Mouse (Mus musculus): Measurements from ENCODE around the gene Akr1c6. TPM values are rescaled to one million over a fixed set of nuclear protein-coding genes. Genes with fewer than 3 reads are reported as not detected.

The Akr1c6 gene
- polyA plus RNA-seq, 1 experiment from 2014 or later = 0.23 TPM

GRCm38 (mm10) chr13:4429034-4429433 is 5.1 kb upstream of the Akr1c6 start:
- no peaks in the 10 kb centered on the region for H3K9me3 ChIP-seq (ENCODE audit: control insufficient read depth, low read length)
- no peak overlapping the region for H3K4me2 ChIP-seq (ENCODE audit: low read depth, low read length)
- H3K9ac ChIP-seq (ENCODE audit: low read depth, low read length) = no peak overlapping the region
- ATAC-seq = peak; percentile 97
- H3K36me3 ChIP-seq (ENCODE audit: control insufficient read depth, insufficient read depth, low read length) = no peaks in the 10 kb centered on the region
- no peaks in the 10 kb centered on the region for H3K27me3 ChIP-seq (replicated peaks; ENCODE audit: control insufficient read depth, insufficient read depth, low read length)
- H3K27ac ChIP-seq (ENCODE audit: low read length) = no peak overlapping the region
- no peaks in the 10 kb centered on the region for H3K4me1 ChIP-seq (ENCODE audit: control insufficient read depth, insufficient read depth, low read length)
- no peak overlapping the region for H3K4me3 ChIP-seq (ENCODE audit: low read length)
- WGBS = 58% methylated on average over 2 of the region's 2 CpGs

GRCm38 (mm10) chr13:4431129-4431528 is 3.0 kb upstream of the Akr1c6 start:
- H3K4me2 ChIP-seq (ENCODE audit: low read depth, low read length) = no peak overlapping the region
- no peak overlapping the region for H3K4me3 ChIP-seq (ENCODE audit: low read length)
- WGBS = 74% methylated on average over 1 of the region's 1 CpGs
- H3K36me3 ChIP-seq (ENCODE audit: control insufficient read depth, insufficient read depth, low read length) = no peaks in the 10 kb centered on the region
- H3K4me1 ChIP-seq (ENCODE audit: control insufficient read depth, insufficient read depth, low read length) = no peaks in the 10 kb centered on the region
- H3K9me3 ChIP-seq (ENCODE audit: control insufficient read depth, low read length) = no peaks in the 10 kb centered on the region
- no peak overlapping the region for H3K9ac ChIP-seq (ENCODE audit: low read depth, low read length)
- H3K27me3 ChIP-seq (replicated peaks; ENCODE audit: control insufficient read depth, insufficient read depth, low read length) = no peaks in the 10 kb centered on the region
- H3K27ac ChIP-seq (ENCODE audit: low read length) = no peak overlapping the region
- 0 out of 2 replicates have a peak, but pooled peaks have one; percentile 27 for ATAC-seq

- 90% methylated on average over 2 of the region's 2 CpGs for WGBS
- Histone ChIP-seq H3K9ac (ENCODE audit: low read depth, low read length) (no peak overlapping the region), H3K36me3 (ENCODE audit: control insufficient read depth, insufficient read depth, low read length) (no peaks in the 10 kb centered on the region), H3K4me2 (ENCODE audit: low read depth, low read length) (no peak overlapping the region), H3K4me3 (ENCODE audit: low read length) (no peak overlapping the region), H3K27me3 (replicated peaks; ENCODE audit: control insufficient read depth, insufficient read depth, low read length) (no peaks in the 10 kb centered on the region), H3K9me3 (ENCODE audit: control insufficient read depth, low read length) (no peaks in the 10 kb centered on the region), H3K27ac (ENCODE audit: low read length) (no peak overlapping the region), H3K4me1 (ENCODE audit: control insufficient read depth, insufficient read depth, low read length) (no peaks in the 10 kb centered on the region)
- no peak for ATAC-seq
Observed at GRCm38 (mm10) chr13:4465641-4466040, 31.5 kb downstream of the Akr1c6 start.

GRCm38 (mm10) chr13:4467896-4468295 is 33.8 kb downstream of the Akr1c6 start:
- Histone ChIP-seq H3K36me3 (ENCODE audit: control insufficient read depth, insufficient read depth, low read length) (no peaks in the 10 kb centered on the region), H3K9me3 (ENCODE audit: control insufficient read depth, low read length) (no peaks in the 10 kb centered on the region), H3K27ac (ENCODE audit: low read length) (no peak overlapping the region), H3K9ac (ENCODE audit: low read depth, low read length) (no peak overlapping the region), H3K4me3 (ENCODE audit: low read length) (no peak overlapping the region), H3K4me1 (ENCODE audit: control insufficient read depth, insufficient read depth, low read length) (no peaks in the 10 kb centered on the region), H3K4me2 (ENCODE audit: low read depth, low read length) (no peak overlapping the region), H3K27me3 (replicated peaks; ENCODE audit: control insufficient read depth, insufficient read depth, low read length) (no peaks in the 10 kb centered on the region)
- WGBS = 68% methylated on average over 1 of the region's 1 CpGs
- ATAC-seq = no peak

Other genes starting within 250 kb of the Akr1c6 start
- gene Akr1c13, start 243.2 kb upstream of the Akr1c6 start, polyA plus RNA-seq (2015; fragmentation: Nextera tagmentation; extraction: Ambion mirVana) = 496 and 608 TPM in 2 replicates
- gene Akr1c19, start 205.6 kb upstream of the Akr1c6 start, polyA plus RNA-seq (2015; fragmentation: Nextera tagmentation; extraction: Ambion mirVana) = 611 and 704 TPM in 2 replicates
- gene Akr1c12, start 154.9 kb upstream of the Akr1c6 start, polyA plus RNA-seq (2015; fragmentation: Nextera tagmentation; extraction: Ambion mirVana) = 151 and 173 TPM in 2 replicates
- not detected in 2 replicates for gene Akr1c20, start 89.0 kb downstream of the Akr1c6 start, polyA plus RNA-seq (2015; fragmentation: Nextera tagmentation; extraction: Ambion mirVana)
- not detected in 2 replicates for gene Akr1c21, start 139.8 kb downstream of the Akr1c6 start, polyA plus RNA-seq (2015; fragmentation: Nextera tagmentation; extraction: Ambion mirVana)
- 56.0 and 61.2 TPM in 2 replicates for gene Akr1e1, start 174.9 kb downstream of the Akr1c6 start, polyA plus RNA-seq (2015; fragmentation: Nextera tagmentation; extraction: Ambion mirVana)